In the genomic region with DNA sequence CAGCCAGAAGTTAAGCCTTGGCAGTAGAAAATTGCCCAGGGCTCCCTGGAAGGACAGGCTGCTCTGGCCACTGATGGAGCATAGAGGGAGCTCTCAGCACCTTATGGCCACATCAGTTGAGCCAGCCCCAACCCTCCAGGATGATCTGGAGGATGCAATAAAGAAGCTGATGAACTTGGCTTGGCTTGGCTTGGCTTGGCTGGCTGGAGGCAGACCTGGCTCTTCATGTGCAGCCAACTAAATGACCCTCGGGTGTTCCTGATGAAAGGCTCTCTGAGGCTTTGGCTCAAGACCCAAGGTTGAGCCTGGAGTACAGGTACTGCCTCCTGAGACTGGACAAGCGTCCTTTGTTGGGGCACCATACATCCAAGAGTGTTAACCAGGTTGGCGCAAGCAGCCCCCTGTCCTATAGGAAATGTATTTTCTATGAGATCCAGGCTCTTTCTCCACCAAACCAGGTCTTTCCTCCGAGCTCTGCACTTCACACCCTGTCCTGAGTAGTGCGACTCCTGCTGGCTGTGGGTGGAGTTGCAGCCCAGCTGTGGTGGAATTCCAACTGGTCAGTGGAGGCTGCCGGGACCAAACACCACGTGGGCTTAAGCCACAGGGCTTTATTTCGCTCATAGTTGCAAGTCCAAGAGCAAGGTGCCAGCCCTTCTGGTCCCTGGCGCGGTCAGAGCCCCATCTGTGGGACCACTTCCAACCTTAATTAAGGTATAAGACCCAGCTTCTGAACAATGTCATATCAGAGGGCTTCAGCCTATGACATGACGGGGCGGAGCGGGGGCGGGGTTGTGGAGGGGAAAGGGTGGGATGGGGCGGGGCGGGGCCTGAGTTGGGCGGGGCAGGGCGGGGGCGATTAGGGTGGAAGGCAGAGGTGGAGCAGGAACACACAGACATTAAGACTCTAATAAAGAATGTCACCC, we compare ENCODE assay signal across 8 mouse cellular contexts. TPM values are rescaled to one million over a fixed set of nuclear protein-coding genes. Genes with fewer than 3 reads are reported as not detected.
A peak's percentile ranks its signal among the peaks of the same experiment; 100 is the strongest.
DNase-seq lines count a peak whose midpoint lies in the region; ATAC-seq lines count a peak whose summit lies in the region.

No protein-coding gene starts in this region.

- H3K27ac ChIP-seq in embryonic facial prominence, embryonic 14.5 days (replicated peaks; ENCODE audit: low read depth, low read length) = peak overlapping the region; percentile 83; the same call in 1 of the 2 replicates
- no peak overlapping the region for H3K27ac ChIP-seq in liver, embryonic 13.5 days
- H3K27ac ChIP-seq in neural tube, embryonic 11.5 days (ENCODE audit: low read depth, low read length) = no peak overlapping the region

- WGBS in embryonic facial prominence, embryonic 14.5 days = 15% methylated on average over 11 of the region's 19 CpGs
- WGBS in liver, embryonic 13.5 days (ENCODE audit: insufficient replicate concordance) = 6% methylated on average over 18 of the region's 19 CpGs
- 6% methylated on average over 19 of the region's 19 CpGs for WGBS in neural tube, embryonic 11.5 days

- H3K4me1 ChIP-seq in embryonic facial prominence, embryonic 14.5 days (ENCODE audit: control insufficient read depth, insufficient read depth, low read length) = peaks cover 44% of the 10 kb centered on the region
- H3K4me1 ChIP-seq in liver, embryonic 13.5 days (replicated peaks) = peaks cover 21% of the 10 kb centered on the region
- peaks cover 10% of the 10 kb centered on the region for H3K4me1 ChIP-seq in neural tube, embryonic 11.5 days (ENCODE audit: control insufficient read depth, insufficient read depth, low read length)

- H3K27me3 ChIP-seq in embryonic facial prominence, embryonic 14.5 days (replicated peaks; ENCODE audit: control insufficient read depth, insufficient read depth, low read length) = no peaks in the 10 kb centered on the region
- H3K27me3 ChIP-seq in liver, embryonic 13.5 days = 0 out of 2 replicates have a peak, but pooled peaks cover 7% of the 10 kb centered on the region
- H3K27me3 ChIP-seq in neural tube, embryonic 11.5 days (ENCODE audit: control insufficient read depth, insufficient read depth, low read length) = no peaks in the 10 kb centered on the region

- peak overlapping the region; percentile 39 for H3K4me2 ChIP-seq in embryonic facial prominence, embryonic 14.5 days (ENCODE audit: low read depth, low read length)
- peak overlapping the region; percentile 64 for H3K4me2 ChIP-seq in liver, embryonic 13.5 days
- peak overlapping the region; percentile 49 for H3K4me2 ChIP-seq in neural tube, embryonic 11.5 days (ENCODE audit: low read depth)

- H3K9me3 ChIP-seq in embryonic facial prominence, embryonic 14.5 days (ENCODE audit: control insufficient read depth, low read length) = no peaks in the 10 kb centered on the region
- H3K9me3 ChIP-seq in liver, embryonic 13.5 days (replicated peaks) = no peaks in the 10 kb centered on the region
- H3K9me3 ChIP-seq in neural tube, embryonic 11.5 days (ENCODE audit: control insufficient read depth, low read length) = no peaks in the 10 kb centered on the region

- ATAC-seq in embryonic facial prominence, embryonic 14.5 days (ENCODE audit: low read depth) = peak; percentile 47; the same call in 1 of the 2 replicates
- peak; percentile 79 for ATAC-seq in liver, embryonic 13.5 days (ENCODE audit: low read depth)
- ATAC-seq in neural tube, embryonic 11.5 days (ENCODE audit: insufficient read depth, low FRiP score, low TSS enrichment) = peak; percentile 65

- no peak overlapping the region for H3K9ac ChIP-seq in embryonic facial prominence, embryonic 14.5 days (ENCODE audit: low read depth, low read length)
- no peak overlapping the region for H3K9ac ChIP-seq in liver, embryonic 13.5 days
- no peak overlapping the region for H3K9ac ChIP-seq in neural tube, embryonic 11.5 days (ENCODE audit: low read length)

- peak overlapping the region; percentile 12; the same call in 1 of the 2 replicates for H3K4me3 ChIP-seq in embryonic facial prominence, embryonic 14.5 days (ENCODE audit: low read depth, low read length)
- H3K4me3 ChIP-seq in liver, embryonic 13.5 days (replicated peaks) = peak overlapping the region; percentile 41
- peak overlapping the region; percentile 18; the same call in 1 of the 2 replicates for H3K4me3 ChIP-seq in neural tube, embryonic 11.5 days (ENCODE audit: low read depth, low read length)

- peak; percentile 48 for DNase-seq in 3T3-L1 (ENCODE audit: low read depth, low spot score)
- DNase-seq in adrenal gland, postnatal 4 days (ENCODE audit: low spot score in 2 of 2) = peak; percentile 43 to 55
- peak; percentile 66 for DNase-seq in embryonic facial prominence, embryonic 14.5 days (ENCODE audit: low spot score)
- peak; percentile 74 to 81 for DNase-seq in heart, adult 9 months (ENCODE audit: low spot score in 2 of 2)
- DNase-seq in kidney, adult 8-10 months = peak; percentile 60 to 82
- DNase-seq in liver, embryonic 13.5 days = peak; percentile 71
- DNase-seq in neural tube, embryonic 11.5 days (ENCODE audit: low spot score) = peak; percentile 90
- DNase-seq in testis, postnatal 14 days (ENCODE audit: low spot score) = peak; percentile 78

- H3K36me3 ChIP-seq in embryonic facial prominence, embryonic 14.5 days (ENCODE audit: control insufficient read depth, insufficient read depth, low read length) = peaks cover 22% of the 10 kb centered on the region; the same call in 1 of the 2 replicates
- H3K36me3 ChIP-seq in liver, embryonic 13.5 days = no peaks in the 10 kb centered on the region
- no peaks in the 10 kb centered on the region for H3K36me3 ChIP-seq in neural tube, embryonic 11.5 days (ENCODE audit: control insufficient read depth, insufficient read depth, low read length)

RNA-seq across cellular contexts. Expression of a gene that starts 55.1 kb away (rescaled TPM):
- 1 to 10 TPM; 2.2 to 8.5 TPM for total RNA-seq in adrenal gland, postnatal 4 days (2021)
- 5.5 and 6.1 TPM in 2 replicates for polyA plus RNA-seq in embryonic facial prominence, embryonic 14.5 days (2014; fragmentation: Nextera tagmentation; extraction: Ambion mirVana)
- polyA plus RNA-seq in liver, embryonic 13.5 days (2015; fragmentation: Nextera tagmentation; extraction: Ambion mirVana) = 4.2 and 5.0 TPM in 2 replicates
- 2.0 and 3.3 TPM in 2 replicates for polyA plus RNA-seq in neural tube, embryonic 11.5 days (2014; fragmentation: Nextera tagmentation; extraction: Ambion mirVana)
